Mouse (Mus musculus): ENCODE data around the gene Pgap3.

DNA sequence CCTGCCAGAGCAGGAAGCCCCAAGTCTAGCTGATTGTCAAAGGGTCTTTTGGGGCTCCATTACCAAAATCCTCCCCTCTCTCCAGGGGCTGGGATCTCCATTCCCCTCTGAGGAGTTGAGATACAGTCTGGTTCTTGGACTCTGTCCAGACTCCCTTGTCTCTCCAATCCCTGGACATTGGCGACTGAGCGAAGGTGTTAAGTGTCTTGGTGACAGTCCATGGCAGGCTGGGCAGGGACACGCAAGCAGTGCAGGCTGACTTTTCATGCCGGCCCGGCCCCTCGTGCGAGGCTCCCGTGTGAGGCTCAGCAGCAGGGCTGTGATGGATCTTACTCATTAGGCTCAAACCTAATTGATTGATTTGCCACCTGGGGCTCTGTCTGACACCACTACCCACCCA, 26.0 kb downstream of the Pgap3 start:
- TF ChIP-seq CTCF (IDR thresholded peaks at IDR 0.05; ENCODE audit: extremely low read depth, insufficient read length, insufficient replicate concordance, low read depth, low read length) (no peak), POLR2A (IDR thresholded peaks at IDR 0.05; ENCODE audit: low read depth, low read length) (no peak)
